Mouse (Mus musculus): Measurements from ENCODE around the gene Pitpnc1.

DNA sequence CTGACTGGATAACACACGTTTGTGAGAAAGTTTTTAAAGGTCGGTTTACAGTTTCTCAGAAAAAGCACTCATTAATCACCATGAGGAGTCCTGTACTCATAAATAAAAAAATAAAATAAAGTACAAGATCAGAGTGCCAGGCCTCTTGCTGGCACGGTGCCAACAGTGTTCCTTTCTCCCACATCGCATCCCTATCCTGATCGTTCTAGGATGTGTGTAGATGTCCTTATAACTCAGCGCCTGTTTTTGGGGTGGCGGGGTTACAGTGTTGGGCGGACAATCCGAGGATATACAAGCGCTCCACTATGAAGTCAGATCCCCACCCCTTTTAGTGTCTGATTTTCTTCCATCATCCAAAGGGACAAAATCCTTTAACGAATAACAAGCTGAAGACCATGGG, 94.7 kb downstream of the Pitpnc1 start:
- TF ChIP-seq CTCF (IDR thresholded peaks at IDR 0.05; ENCODE audit: insufficient read depth, low read depth, low read length) (no peak), POLR2A (IDR thresholded peaks at IDR 0.05; ENCODE audit: insufficient read depth, low read depth, low read length) (no peak)
